Mouse (Mus musculus): ENCODE measurements around the gene Cand1. TPM values are rescaled to one million over a fixed set of nuclear protein-coding genes. Genes with fewer than 3 reads are reported as not detected.

Gene Cand1
- polyA plus RNA-seq, 1 experiment from 2014 or later, result 107 TPM

- Histone ChIP-seq H3K4me1 (peaks cover 20% of the 10 kb centered on the region), H3K27me3 (ENCODE audit: low read depth, poor library complexity, severe bottlenecking) (no peaks in the 10 kb centered on the region), H3K4me3 (peak overlapping the region; percentile 96), H3K9me3 (replicated peaks) (no peaks in the 10 kb centered on the region), H3K27ac (peak overlapping the region; percentile 99), H3K36me3 (peaks cover 29% of the 10 kb centered on the region)
- DNase-seq (ENCODE audit: low spot score), result peak; percentile 79
- WGBS, result 0% methylated on average over 54 of the region's 54 CpGs
These were observed 747 bp downstream of the Cand1 start for GRCm38 (mm10) chr10:119238985-119239631.

GRCm38 (mm10) chr10:119231526-119231925 is 8.3 kb downstream of the Cand1 start:
- WGBS, result 96% methylated on average over 5 of the region's 5 CpGs

GRCm38 (mm10) chr10:119230703-119231102 is 9.2 kb downstream of the Cand1 start:
- H3K36me3 ChIP-seq, result peaks cover 46% of the 10 kb centered on the region
- H3K4me1 ChIP-seq, result no peaks in the 10 kb centered on the region
- H3K9me3 ChIP-seq (replicated peaks), result no peaks in the 10 kb centered on the region
- H3K27ac ChIP-seq, result no peak overlapping the region
- DNase-seq (ENCODE audit: low spot score), result no peak
- H3K27me3 ChIP-seq (ENCODE audit: low read depth, poor library complexity, severe bottlenecking), result no peaks in the 10 kb centered on the region
- H3K4me3 ChIP-seq, result no peak overlapping the region
- WGBS, result 94% methylated on average over 4 of the region's 4 CpGs

More at GRCm38 (mm10) chr10:119231526-119231925, 8.3 kb downstream of the Cand1 start:
- Histone ChIP-seq H3K36me3 (peaks cover 42% of the 10 kb centered on the region), H3K27ac (no peak overlapping the region), H3K27me3 (ENCODE audit: low read depth, poor library complexity, severe bottlenecking) (no peaks in the 10 kb centered on the region), H3K9me3 (replicated peaks) (no peaks in the 10 kb centered on the region), H3K4me1 (no peaks in the 10 kb centered on the region), H3K4me3 (no peak overlapping the region)
- no peak for DNase-seq (ENCODE audit: low spot score)

- DNase-seq (ENCODE audit: low spot score), result no peak
- peaks cover 46% of the 10 kb centered on the region for H3K36me3 ChIP-seq
- H3K27me3 ChIP-seq (ENCODE audit: low read depth, poor library complexity, severe bottlenecking), result no peaks in the 10 kb centered on the region
- no peak overlapping the region for H3K27ac ChIP-seq
- no peaks in the 10 kb centered on the region for H3K4me1 ChIP-seq
- WGBS, result 81% methylated on average over 5 of the region's 5 CpGs
- no peaks in the 10 kb centered on the region for H3K9me3 ChIP-seq (replicated peaks)
- no peak overlapping the region for H3K4me3 ChIP-seq
These were observed 9.7 kb downstream of the Cand1 start for GRCm38 (mm10) chr10:119230074-119230669.

GRCm38 (mm10) chr10:119223686-119224085 is 16.2 kb downstream of the Cand1 start:
- WGBS, result 80% methylated on average over 4 of the region's 4 CpGs
- no peak for DNase-seq (ENCODE audit: low spot score)
- no peak overlapping the region for H3K27ac ChIP-seq
- no peaks in the 10 kb centered on the region for H3K9me3 ChIP-seq (replicated peaks)
- no peaks in the 10 kb centered on the region for H3K27me3 ChIP-seq (ENCODE audit: low read depth, poor library complexity, severe bottlenecking)
- no peak overlapping the region for H3K4me3 ChIP-seq
- H3K4me1 ChIP-seq, result 0 out of 2 replicates have a peak, but pooled peaks cover 5% of the 10 kb centered on the region
- peaks cover 76% of the 10 kb centered on the region for H3K36me3 ChIP-seq

- Histone ChIP-seq H3K4me1 (0 out of 2 replicates have a peak, but pooled peaks cover 5% of the 10 kb centered on the region), H3K27ac (no peak overlapping the region), H3K4me3 (no peak overlapping the region), H3K9me3 (replicated peaks) (no peaks in the 10 kb centered on the region), H3K36me3 (peaks cover 86% of the 10 kb centered on the region), H3K27me3 (ENCODE audit: low read depth, poor library complexity, severe bottlenecking) (no peaks in the 10 kb centered on the region)
- 90% methylated on average over 5 of the region's 5 CpGs for WGBS
- no peak for DNase-seq (ENCODE audit: low spot score)
These were observed 18.2 kb downstream of the Cand1 start for GRCm38 (mm10) chr10:119221631-119222030.

- peaks cover 86% of the 10 kb centered on the region for H3K36me3 ChIP-seq
- no peaks in the 10 kb centered on the region for H3K9me3 ChIP-seq (replicated peaks)
- 83% methylated on average over 11 of the region's 11 CpGs for WGBS
- DNase-seq (ENCODE audit: low spot score), result no peak
- no peak overlapping the region for H3K27ac ChIP-seq
- no peaks in the 10 kb centered on the region for H3K27me3 ChIP-seq (ENCODE audit: low read depth, poor library complexity, severe bottlenecking)
- H3K4me3 ChIP-seq, result no peak overlapping the region
- H3K4me1 ChIP-seq, result 0 out of 2 replicates have a peak, but pooled peaks cover 5% of the 10 kb centered on the region
These were observed 20.4 kb downstream of the Cand1 start for GRCm38 (mm10) chr10:119219415-119219814.

GRCm38 (mm10) chr10:119218274-119219080 is 21.4 kb downstream of the Cand1 start:
- WGBS, result 91% methylated on average over 15 of the region's 15 CpGs
- Histone ChIP-seq H3K36me3 (peaks cover 86% of the 10 kb centered on the region), H3K27me3 (ENCODE audit: low read depth, poor library complexity, severe bottlenecking) (no peaks in the 10 kb centered on the region)

GRCm38 (mm10) chr10:119212443-119212842 is 27.4 kb downstream of the Cand1 start:
- DNase-seq (ENCODE audit: low spot score), result no peak
- peaks cover 100% of the 10 kb centered on the region for H3K36me3 ChIP-seq
- no peaks in the 10 kb centered on the region for H3K27me3 ChIP-seq (ENCODE audit: low read depth, poor library complexity, severe bottlenecking)
- 82% methylated on average over 5 of the region's 5 CpGs for WGBS
- H3K27ac ChIP-seq, result no peak overlapping the region
- no peak overlapping the region for H3K4me3 ChIP-seq
- no peaks in the 10 kb centered on the region for H3K4me1 ChIP-seq
- H3K9me3 ChIP-seq (replicated peaks), result no peaks in the 10 kb centered on the region

More at GRCm38 (mm10) chr10:119218274-119219080, 21.4 kb downstream of the Cand1 start:
- Histone ChIP-seq H3K4me1 (0 out of 2 replicates have a peak, but pooled peaks cover 5% of the 10 kb centered on the region), H3K27ac (no peak overlapping the region), H3K4me3 (no peak overlapping the region), H3K9me3 (replicated peaks) (no peaks in the 10 kb centered on the region)
- DNase-seq (ENCODE audit: low spot score), result no peak

- WGBS, result 82% methylated on average over 11 of the region's 11 CpGs
These were observed 28.6 kb downstream of the Cand1 start for GRCm38 (mm10) chr10:119211251-119211650.

GRCm38 (mm10) chr10:119206309-119206932 is 33.4 kb downstream of the Cand1 start:
- no peak overlapping the region for H3K4me3 ChIP-seq
- H3K27me3 ChIP-seq (ENCODE audit: low read depth, poor library complexity, severe bottlenecking), result no peaks in the 10 kb centered on the region
- peaks cover 99% of the 10 kb centered on the region for H3K36me3 ChIP-seq
- 95% methylated on average over 8 of the region's 8 CpGs for WGBS
- H3K4me1 ChIP-seq, result no peaks in the 10 kb centered on the region
- H3K27ac ChIP-seq, result no peak overlapping the region
- no peaks in the 10 kb centered on the region for H3K9me3 ChIP-seq (replicated peaks)
- no peak for DNase-seq (ENCODE audit: low spot score)

More at GRCm38 (mm10) chr10:119211251-119211650, 28.6 kb downstream of the Cand1 start:
- Histone ChIP-seq H3K4me1 (no peaks in the 10 kb centered on the region), H3K27ac (no peak overlapping the region), H3K9me3 (replicated peaks) (no peaks in the 10 kb centered on the region), H3K4me3 (no peak overlapping the region), H3K27me3 (ENCODE audit: low read depth, poor library complexity, severe bottlenecking) (no peaks in the 10 kb centered on the region), H3K36me3 (peaks cover 100% of the 10 kb centered on the region)
- DNase-seq (ENCODE audit: low spot score), result no peak

- Histone ChIP-seq H3K27me3 (ENCODE audit: low read depth, poor library complexity, severe bottlenecking) (no peaks in the 10 kb centered on the region), H3K36me3 (peaks cover 99% of the 10 kb centered on the region), H3K4me3 (no peak overlapping the region), H3K9me3 (replicated peaks) (no peaks in the 10 kb centered on the region), H3K27ac (no peak overlapping the region), H3K4me1 (no peaks in the 10 kb centered on the region)
- no peak for DNase-seq (ENCODE audit: low spot score)
- 89% methylated on average over 5 of the region's 5 CpGs for WGBS
These were observed 34.6 kb downstream of the Cand1 start for GRCm38 (mm10) chr10:119205229-119205628.
